Mouse (Mus musculus) embryo, embryonic 10.5 days (tissue): ENCODE measurements around the gene Sbpl.

Source experiments
- DNase-seq: peaks from one replicate; pipeline ENCODE4 v3.0.0-alpha.2; 2015; ENCODE audit warnings: low spot score

Sbpl gene

DNA sequence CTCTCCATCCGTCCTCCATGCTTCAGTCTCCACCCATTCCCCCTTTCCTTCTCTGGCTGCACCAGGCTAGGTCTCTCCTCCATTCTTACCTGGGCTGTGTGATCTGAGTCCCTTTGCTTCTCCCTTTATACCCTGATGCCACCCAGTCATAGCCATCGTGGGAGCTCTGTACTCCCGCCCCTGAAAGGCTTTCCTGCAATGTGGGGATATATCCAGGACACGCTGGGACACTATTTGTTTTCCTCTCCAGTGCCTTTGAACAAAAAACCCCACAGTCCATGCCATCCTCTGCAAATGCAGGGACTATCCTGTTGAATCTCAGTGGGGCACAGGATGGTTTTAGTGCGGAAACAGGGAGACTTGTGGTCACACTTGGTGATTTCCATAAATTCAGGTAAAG is at the start of gene Sbpl:
Sbpl (minus strand) TSS at position 101 of the 400 bp plus-strand sequence.
- no peak for DNase-seq

DNA sequence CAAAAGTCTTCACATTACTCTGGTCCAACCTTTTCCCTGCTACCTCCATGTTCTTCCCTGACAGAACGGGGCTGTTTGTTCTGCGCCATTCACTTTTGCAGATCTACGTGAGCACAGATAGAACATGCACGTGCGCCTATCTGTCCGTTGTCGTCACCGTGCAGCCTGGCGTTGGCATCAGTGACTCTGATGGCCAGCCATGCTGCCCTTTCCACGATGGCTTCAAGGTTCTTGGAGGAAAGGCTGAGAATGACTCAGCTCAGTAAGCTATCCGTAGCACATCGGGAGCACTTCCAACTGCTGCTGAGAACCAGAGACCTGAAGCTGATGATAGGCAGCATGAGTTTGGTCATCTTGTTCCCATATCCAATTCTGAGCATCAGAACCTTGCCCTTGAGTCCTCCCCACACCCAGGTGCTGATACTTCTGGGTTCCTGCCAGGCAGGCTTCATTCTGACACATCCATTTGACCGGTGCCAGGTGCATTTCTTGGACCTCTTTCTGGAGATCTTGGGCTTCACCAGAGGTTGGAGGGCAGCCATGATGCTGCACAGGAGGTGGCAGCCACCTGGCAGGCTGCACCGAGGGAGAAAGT is 49.1 kb upstream of the Sbpl start:
- no peak for DNase-seq

DNA sequence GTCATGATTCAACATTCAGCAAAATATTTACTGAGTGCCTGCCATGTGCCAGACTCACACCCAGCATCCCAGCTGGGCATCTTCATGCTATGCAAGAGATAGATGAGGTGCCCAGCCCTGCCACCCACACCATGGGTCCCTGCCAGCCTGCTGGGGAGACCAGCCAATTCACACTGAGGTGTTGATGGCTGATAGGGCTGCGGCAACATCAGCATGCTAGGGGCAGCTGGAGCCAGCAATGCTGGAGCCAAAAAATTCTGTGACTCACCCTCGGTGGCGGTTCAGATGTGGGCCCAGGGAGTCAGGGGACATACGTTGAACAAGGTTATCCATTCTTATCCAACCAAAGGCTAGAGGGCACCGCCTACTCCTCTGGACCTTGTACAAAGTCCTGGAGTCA is 45.3 kb upstream of the Sbpl start:
- no peak for DNase-seq

DNA sequence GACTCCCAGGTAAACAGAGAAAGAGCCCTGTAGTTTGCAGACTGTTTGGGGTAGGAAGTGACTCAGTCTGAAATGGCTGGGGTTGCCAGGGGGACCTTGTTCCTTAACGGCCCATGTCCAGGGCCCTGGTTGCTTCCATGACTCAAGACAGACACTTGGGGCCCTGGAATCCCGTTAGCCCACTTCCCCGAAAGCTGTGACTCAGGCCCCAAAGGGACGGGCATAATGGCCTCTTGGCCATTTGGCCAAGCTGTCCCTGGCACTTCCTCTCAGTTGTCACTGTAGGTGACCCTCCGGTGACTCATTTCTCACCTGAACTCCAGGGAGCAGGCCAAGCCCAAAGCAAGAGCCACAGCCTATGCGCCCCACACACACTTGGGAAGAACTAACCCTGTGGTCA is 43.3 kb upstream of the Sbpl start:
- no peak for DNase-seq

DNA sequence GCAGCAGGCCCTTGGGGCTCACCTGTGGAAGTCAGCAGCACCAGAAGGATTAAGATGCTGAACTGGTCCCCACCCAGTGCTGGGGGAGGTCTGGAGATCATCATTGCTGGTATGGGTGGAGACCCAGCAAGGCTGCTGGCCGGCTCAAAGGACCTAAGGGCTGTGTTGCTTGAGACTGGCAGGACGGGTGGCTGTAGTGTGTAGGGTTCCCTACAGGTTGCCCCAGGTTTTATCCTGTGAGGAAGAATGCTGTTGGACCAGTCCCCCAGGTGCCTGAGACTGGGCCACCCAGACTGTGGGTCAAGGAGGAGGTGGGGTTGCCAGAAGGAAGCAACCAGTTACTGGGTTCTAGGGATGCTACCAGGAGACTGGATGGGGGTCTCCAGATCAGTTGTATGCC is 42.8 kb upstream of the Sbpl start, which contains the start of gene Prss22:
Prss22 (minus strand) TSS at position 200 of the 400 bp plus-strand sequence.
- no peak for DNase-seq

DNA sequence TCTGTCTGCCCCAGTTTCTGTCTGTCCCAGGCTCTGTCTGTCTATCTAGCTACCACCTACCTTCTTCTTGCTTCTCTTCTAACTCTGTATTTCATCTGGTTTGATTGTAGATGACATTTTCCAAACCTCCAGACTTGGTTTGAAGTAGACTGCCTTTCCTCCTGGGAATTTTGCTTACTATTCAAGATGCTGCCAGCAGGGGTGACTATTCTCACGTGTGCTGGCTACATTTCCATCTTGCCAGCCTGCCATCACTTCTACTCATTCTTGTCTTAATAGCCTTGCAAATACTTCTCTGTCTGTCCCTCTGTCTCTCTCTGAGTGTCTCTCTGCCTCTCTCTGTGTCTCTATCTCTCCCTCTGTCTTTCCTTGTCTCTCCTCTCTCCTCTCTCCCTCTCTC is 40.3 kb upstream of the Sbpl start:
- no peak for DNase-seq

DNA sequence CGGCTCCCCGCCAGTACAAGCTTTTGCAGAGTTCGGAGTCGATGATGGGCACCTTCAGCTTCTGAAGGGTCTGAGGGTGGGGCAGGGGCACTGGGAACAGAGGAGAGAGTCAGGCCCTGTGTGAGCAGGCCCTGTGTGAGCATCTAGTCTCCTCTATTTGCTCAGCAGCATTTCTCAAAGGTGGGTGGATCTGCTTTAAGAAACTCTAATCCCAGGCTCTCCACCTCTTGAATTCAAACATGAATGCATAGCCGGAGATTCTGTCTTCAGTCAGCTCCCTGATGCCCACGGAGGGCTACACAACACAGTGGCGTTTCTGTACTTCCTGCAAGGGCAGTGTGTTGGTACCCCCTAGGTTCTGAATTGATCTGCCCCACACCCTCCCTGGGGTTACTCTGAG is 39.6 kb upstream of the Sbpl start:
- no peak for DNase-seq

DNA sequence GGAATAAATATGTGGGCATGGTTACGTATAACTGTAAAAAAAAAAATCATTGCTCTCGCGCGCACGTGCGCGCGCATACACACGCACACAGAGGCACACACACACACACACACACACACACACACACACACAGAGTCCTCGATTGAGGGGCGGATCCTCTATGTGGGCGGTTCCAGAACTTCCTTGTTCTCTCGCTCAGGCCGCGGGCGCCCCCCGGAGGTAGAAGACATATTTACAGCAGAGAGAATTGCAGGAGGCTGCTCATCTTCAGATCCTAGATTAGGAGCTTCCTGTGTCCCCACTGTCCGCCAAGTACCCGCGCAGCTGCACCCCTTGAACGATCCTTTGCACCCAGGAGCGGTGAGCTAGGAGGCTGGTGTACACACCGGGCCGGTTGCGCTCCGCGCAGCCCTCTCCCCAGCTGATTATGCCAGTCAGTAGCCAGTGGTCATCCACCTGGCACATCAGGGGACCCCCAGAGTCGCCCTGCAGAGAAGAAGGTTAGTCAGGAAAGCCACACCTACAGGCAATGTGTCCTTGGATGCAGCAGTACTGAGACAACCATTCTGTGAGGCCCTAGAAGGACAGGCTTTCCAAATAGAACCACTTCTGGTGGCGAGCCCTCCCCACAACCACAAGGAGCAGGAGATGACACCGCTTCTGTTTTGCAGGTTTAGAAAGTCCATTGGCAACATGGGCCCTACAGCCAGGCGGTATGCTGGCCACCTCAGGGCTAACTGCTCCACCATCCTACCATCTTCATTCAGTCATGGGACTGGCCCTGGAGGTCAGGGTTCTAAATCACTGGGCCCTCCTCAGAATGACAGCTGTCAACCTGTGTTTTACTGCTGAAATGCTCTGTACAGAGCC is 38.7 kb upstream of the Sbpl start:
- peak; percentile 96 for DNase-seq

- DNase-seq: no peak
These were observed 37.9 kb upstream of the Sbpl start for GRCm38 (mm10) chr17:23992789-23993553.

DNA sequence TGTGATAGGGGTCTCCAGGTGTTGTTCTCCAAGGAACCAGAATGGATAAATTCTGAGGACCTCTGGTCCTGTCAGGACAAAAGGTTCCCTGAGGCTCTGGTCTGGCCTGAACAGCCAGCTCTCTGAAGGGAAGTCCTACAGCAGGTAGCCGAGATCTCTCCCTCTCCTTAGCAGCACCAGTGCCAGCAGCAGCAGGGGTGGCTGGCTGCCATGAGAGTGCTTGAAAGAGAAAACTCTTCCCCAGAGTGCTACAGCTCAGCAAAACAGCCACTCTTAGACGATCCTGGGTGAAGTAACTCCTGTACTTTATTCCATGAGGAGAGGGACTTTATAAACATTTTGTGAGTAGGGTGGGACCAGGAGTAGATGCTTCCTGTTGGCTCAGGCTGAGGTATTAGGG is 34.7 kb upstream of the Sbpl start:
- DNase-seq: no peak

GRCm38 (mm10) chr17:23984989-23985388 is 29.9 kb upstream of the Sbpl start:
- no peak for DNase-seq

GRCm38 (mm10) chr17:23982912-23983311 is 27.8 kb upstream of the Sbpl start:
- peak; percentile 21 for DNase-seq

GRCm38 (mm10) chr17:23980297-23980909 is 25.3 kb upstream of the Sbpl start, which contains the start of gene Prss30:
Gene Prss30, minus strand, starts transcription at chr17:23980566.
- no peak for DNase-seq

- DNase-seq: no peak
These were observed 24.4 kb upstream of the Sbpl start for GRCm38 (mm10) chr17:23979471-23979870.

GRCm38 (mm10) chr17:23976665-23977064 is 21.6 kb upstream of the Sbpl start:
- DNase-seq: no peak

- DNase-seq: no peak
These were observed 16.2 kb upstream of the Sbpl start for GRCm38 (mm10) chr17:23971315-23971714.

DNA sequence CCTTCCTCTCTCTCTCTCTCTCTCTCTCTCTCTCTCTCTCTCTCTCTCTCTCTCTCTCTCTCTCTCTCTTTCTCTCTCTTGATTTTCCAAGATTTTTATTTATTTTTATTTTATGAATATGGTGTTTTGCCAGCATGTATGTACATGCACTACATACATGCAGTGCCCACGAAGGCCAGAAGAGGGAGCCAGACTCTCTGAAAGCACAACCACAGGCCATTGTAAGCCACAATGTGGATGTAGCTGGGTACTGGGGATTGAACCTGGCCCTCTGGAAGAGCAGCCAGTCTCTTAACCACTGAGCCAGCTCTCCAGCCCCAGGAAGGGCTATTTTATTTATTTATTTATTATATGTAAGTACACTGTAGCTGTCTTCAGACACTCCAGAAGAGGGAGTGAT is 14.2 kb upstream of the Sbpl start:
- peak; percentile 82 for DNase-seq

GRCm38 (mm10) chr17:23968780-23969179 is 13.7 kb upstream of the Sbpl start:
- DNase-seq: no peak

DNA sequence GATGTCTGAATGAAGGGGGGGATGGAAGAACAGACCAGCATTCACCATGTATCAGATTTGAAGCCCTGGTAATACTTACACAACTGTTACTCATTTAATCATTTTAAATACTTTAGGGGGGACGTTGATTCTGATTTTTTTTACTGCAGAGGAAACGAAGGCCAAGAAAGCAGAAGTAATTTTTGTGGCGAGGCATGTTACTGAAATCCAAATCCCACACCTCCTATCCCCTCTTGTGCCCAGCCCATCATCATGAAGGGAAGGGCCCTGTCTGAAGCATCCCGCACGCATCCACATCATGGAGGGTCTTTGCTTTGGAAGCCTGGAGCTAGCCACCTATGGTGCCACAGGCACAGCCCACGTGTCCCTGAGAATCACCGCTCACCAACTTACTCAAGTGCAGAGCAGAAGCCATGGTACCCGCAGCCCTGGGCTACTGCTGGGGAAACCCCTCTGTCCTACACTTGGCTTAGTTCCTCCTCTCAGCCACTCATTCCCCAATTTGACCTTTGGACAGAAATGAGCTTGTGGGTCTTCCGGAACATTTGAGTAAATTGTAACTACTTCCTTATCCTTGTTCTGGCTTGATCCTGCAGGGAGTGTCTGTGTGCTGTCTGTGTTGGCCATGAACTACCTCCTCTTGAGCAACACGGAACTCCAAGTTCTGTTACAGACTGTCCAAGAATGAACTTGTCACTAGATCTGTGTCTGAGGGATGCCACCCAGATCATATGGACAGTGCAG is 11.8 kb upstream of the Sbpl start:
- no peak for DNase-seq

DNA sequence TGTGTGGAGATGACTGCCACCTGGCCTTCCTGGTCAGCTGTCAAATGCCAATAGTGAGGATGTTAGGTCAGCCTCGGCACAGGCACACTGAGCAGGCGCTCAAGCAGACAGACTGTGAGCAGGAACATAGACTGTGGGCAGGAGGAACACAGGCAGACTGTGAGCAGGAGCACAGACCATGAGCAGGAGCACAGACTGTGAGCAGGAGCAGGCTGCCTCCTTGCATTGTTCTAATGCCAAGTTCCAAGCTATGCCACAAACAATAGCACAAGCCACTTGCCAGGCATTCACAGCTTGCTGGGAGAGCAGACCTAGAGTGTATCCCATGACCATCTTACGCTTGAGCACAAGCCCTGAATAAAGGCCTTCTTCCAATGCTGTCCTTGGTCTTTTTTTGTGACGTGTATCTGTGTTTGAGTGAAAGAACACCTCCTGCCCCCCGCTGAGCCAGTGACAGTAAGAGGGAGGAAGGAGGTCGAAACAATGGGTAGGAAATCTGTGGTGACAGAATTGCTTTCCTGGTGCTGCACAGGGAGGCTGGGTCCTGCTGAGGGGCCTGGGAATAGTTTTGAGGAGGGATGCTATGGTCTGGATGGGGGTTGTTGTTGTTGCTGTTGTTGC is 10.8 kb upstream of the Sbpl start:
- no peak for DNase-seq

DNA sequence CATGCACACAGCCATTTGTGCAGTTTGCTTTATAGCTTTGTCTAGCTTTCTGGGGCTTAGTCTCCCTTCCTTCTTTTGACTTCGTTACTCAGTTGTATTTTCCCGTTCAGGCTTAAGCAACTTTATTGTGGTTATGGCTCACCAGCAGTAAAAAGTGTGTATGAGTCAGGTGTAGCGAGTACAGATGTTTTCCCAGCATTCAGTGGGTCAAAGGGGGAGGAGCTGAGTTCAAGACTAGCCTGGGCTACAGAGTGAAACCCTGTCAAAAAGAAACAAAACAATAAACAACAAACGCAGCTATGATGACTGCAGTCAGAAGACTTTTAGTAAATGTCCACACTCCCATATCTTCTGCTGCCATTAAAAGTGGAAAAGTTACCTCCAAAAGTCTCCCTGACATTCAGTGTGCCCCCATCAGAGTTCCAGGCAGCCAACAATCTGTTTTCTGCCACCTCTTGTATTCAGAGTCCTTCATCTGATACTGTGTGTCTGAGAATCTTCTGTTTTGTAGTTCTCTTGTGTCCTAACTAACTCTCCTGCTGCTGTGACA is 6.6 kb upstream of the Sbpl start:
- no peak for DNase-seq
